Mouse (Mus musculus) kidney, postnatal 0 days (tissue): Measurements from ENCODE around the gene Kbtbd12. TPM values are rescaled to one million over a fixed set of nuclear protein-coding genes. Genes with fewer than 3 reads are reported as not detected.

Source experiments
- ATAC-seq: fragments of 200-750 bp; cut with Nextera tagmentation; replicated peaks from 2 replicates; pipeline ENCODE4 v1.8.0; 2017; ENCODE audit warnings: low read depth, moderate number of reproducible peaks, moderate TSS enrichment, moderate library complexity; ENCODE audit not compliant: low FRiP score
- DNase-seq: peaks from one replicate; pipeline ENCODE4 v3.0.0-alpha.2; 2016; ENCODE audit warnings: low spot score
- H3K27ac ChIP-seq: fragments of 300-500 bp; sonication (generic); 2 replicates; pipeline ENCODE4 v1.5.1; 2014; ENCODE audit warnings: mild to moderate bottlenecking
- H3K27me3 ChIP-seq: fragments of 300-500 bp; sonication (generic); 2 replicates; pipeline ENCODE4 v1.6.1; 2014; ENCODE audit warnings: low read length, mixed read lengths; ENCODE audit not compliant: insufficient read depth
- H3K36me3 ChIP-seq: fragments of 300-500 bp; sonication (generic); 2 replicates; pipeline ENCODE4 v1.6.1; 2014; ENCODE audit warnings: low read length, mixed read lengths; ENCODE audit not compliant: insufficient read depth
- H3K4me1 ChIP-seq: fragments of 300-500 bp; sonication (generic); replicated peaks from 2 replicates; pipeline ENCODE4 v1.6.1; 2014; ENCODE audit warnings: antibody characterized with exemption, low read length, mixed read lengths; ENCODE audit not compliant: insufficient read depth
- H3K4me2 ChIP-seq: fragments of 300-500 bp; sonication (generic); 2 replicates; pipeline ENCODE4 v1.6.1; 2014; ENCODE audit warnings: mild to moderate bottlenecking, low read length, moderate library complexity, mixed read lengths
- H3K4me3 ChIP-seq: fragments of 300-500 bp; sonication (generic); replicated peaks from 2 replicates; pipeline ENCODE4 v1.5.1; 2014; ENCODE audit warnings: low read depth, low read length
- H3K9ac ChIP-seq: fragments of 300-500 bp; sonication (generic); 2 replicates; pipeline ENCODE4 v1.6.1; 2014; ENCODE audit warnings: low read depth, low read length
- H3K9me3 ChIP-seq: fragments of 300-500 bp; sonication (generic); replicated peaks from 2 replicates; pipeline ENCODE4 v1.6.1; 2016; ENCODE audit warnings: low read length, inconsistent platforms, mixed read lengths
- CTCF ChIP-seq: IDR thresholded peaks from 2 replicates; pipeline ENCODE4 v1.5.1; 2016; ENCODE audit warnings: antibody characterized with exemption, low read depth, mild to moderate bottlenecking, moderate library complexity
- WGBS: fragments of 180-500 bp; shearing (Covaris S2); extraction: QIAGEN DNeasy Blood & Tissue Kit; methylation state at CpG from one replicate; pipeline ENCODE4 v1.1.7; 2014; 5-methylcytosine and 5-hydroxymethylcytosine counted together
- polyA plus RNA-seq: library from polyadenylated mRNA; unstranded; fragments of >200 nt; fragmentation: Nextera tagmentation; extraction: Ambion mirVana; gene quantifications from 2 replicates; pipeline ENCODE4 v1.2.1, GENCODE M21; 2015

Kbtbd12 gene
- polyA plus RNA-seq, 1 experiment from 2014 or later = not detected

GRCm38 (mm10) chr6:88589517-88589916 is 48.2 kb downstream of the Kbtbd12 start:
- no peak for ATAC-seq
- WGBS = 14% methylated on average over 5 of the region's 5 CpGs

GRCm38 (mm10) chr6:88588581-88589256 is 49.0 kb downstream of the Kbtbd12 start:
- ATAC-seq (no peak), DNase-seq (no peak)
- no peaks in the 10 kb centered on the region for H3K27me3 ChIP-seq
- H3K4me3 ChIP-seq = no peak overlapping the region
- H3K4me1 ChIP-seq = no peaks in the 10 kb centered on the region
- no peaks in the 10 kb centered on the region for H3K36me3 ChIP-seq
- no peak for TF ChIP-seq CTCF
- H3K9ac ChIP-seq = no peak overlapping the region
- H3K4me2 ChIP-seq = no peak overlapping the region
- H3K9me3 ChIP-seq = no peaks in the 10 kb centered on the region
- H3K27ac ChIP-seq = no peak overlapping the region
- 72% methylated on average over 7 of the region's 7 CpGs for WGBS

More at GRCm38 (mm10) chr6:88589517-88589916, 48.2 kb downstream of the Kbtbd12 start:
- Histone ChIP-seq H3K4me1 (no peaks in the 10 kb centered on the region), H3K36me3 (no peaks in the 10 kb centered on the region), H3K9me3 (no peaks in the 10 kb centered on the region), H3K27me3 (no peaks in the 10 kb centered on the region), H3K27ac (no peak overlapping the region), H3K4me2 (no peak overlapping the region), H3K4me3 (no peak overlapping the region), H3K9ac (no peak overlapping the region)
- peak; percentile 84 for DNase-seq
- peak; percentile 78 for TF ChIP-seq CTCF

- TF ChIP-seq CTCF = no peak
- ATAC-seq (no peak), DNase-seq (no peak)
- H3K4me1 ChIP-seq = no peaks in the 10 kb centered on the region
- H3K9me3 ChIP-seq = no peaks in the 10 kb centered on the region
- no peak overlapping the region for H3K4me3 ChIP-seq
- H3K27ac ChIP-seq = no peak overlapping the region
- no peak overlapping the region for H3K9ac ChIP-seq
- 69% methylated on average over 3 of the region's 3 CpGs for WGBS
- H3K27me3 ChIP-seq = no peaks in the 10 kb centered on the region
- H3K4me2 ChIP-seq = no peak overlapping the region
- H3K36me3 ChIP-seq = no peaks in the 10 kb centered on the region
Observed at GRCm38 (mm10) chr6:88587091-88587490, 50.7 kb downstream of the Kbtbd12 start.

- Histone ChIP-seq H3K4me3 (no peak overlapping the region), H3K9me3 (no peaks in the 10 kb centered on the region), H3K27ac (no peak overlapping the region), H3K4me1 (no peaks in the 10 kb centered on the region), H3K36me3 (no peaks in the 10 kb centered on the region), H3K9ac (no peak overlapping the region), H3K27me3 (no peaks in the 10 kb centered on the region), H3K4me2 (no peak overlapping the region)
- no peak for TF ChIP-seq CTCF
- ATAC-seq (no peak), DNase-seq (no peak)
- WGBS = 64% methylated on average over 4 of the region's 4 CpGs
Observed at GRCm38 (mm10) chr6:88583950-88584349, 53.8 kb downstream of the Kbtbd12 start.

- H3K9ac ChIP-seq = no peak overlapping the region
- H3K4me3 ChIP-seq = no peak overlapping the region
- H3K4me1 ChIP-seq = no peaks in the 10 kb centered on the region
- 84% methylated on average over 11 of the region's 11 CpGs for WGBS
- no peaks in the 10 kb centered on the region for H3K36me3 ChIP-seq
- no peak for DNase-seq
- ATAC-seq = no peak
- no peak overlapping the region for H3K4me2 ChIP-seq
- H3K27me3 ChIP-seq = no peaks in the 10 kb centered on the region
- H3K27ac ChIP-seq = no peak overlapping the region
- no peak for TF ChIP-seq CTCF
- no peaks in the 10 kb centered on the region for H3K9me3 ChIP-seq
Observed at GRCm38 (mm10) chr6:88576495-88576894, 61.3 kb downstream of the Kbtbd12 start.

- Histone ChIP-seq H3K4me2 (no peak overlapping the region), H3K27me3 (no peaks in the 10 kb centered on the region), H3K9ac (no peak overlapping the region), H3K27ac (no peak overlapping the region), H3K4me1 (no peaks in the 10 kb centered on the region), H3K4me3 (no peak overlapping the region), H3K9me3 (no peaks in the 10 kb centered on the region), H3K36me3 (no peaks in the 10 kb centered on the region)
- TF ChIP-seq CTCF = no peak
- DNase-seq (no peak), ATAC-seq (no peak)
- WGBS = 21% methylated on average over 7 of the region's 7 CpGs
Observed at GRCm38 (mm10) chr6:88566676-88567075, 71.1 kb downstream of the Kbtbd12 start.

GRCm38 (mm10) chr6:88565033-88565432 is 72.7 kb downstream of the Kbtbd12 start:
- Histone ChIP-seq H3K9ac (no peak overlapping the region), H3K4me2 (no peak overlapping the region), H3K9me3 (no peaks in the 10 kb centered on the region), H3K4me1 (no peaks in the 10 kb centered on the region), H3K36me3 (no peaks in the 10 kb centered on the region), H3K4me3 (no peak overlapping the region), H3K27me3 (no peaks in the 10 kb centered on the region), H3K27ac (no peak overlapping the region)
- TF ChIP-seq CTCF = peak; percentile 61
- peak; percentile 57 for DNase-seq
- WGBS = 35% methylated on average over 6 of the region's 6 CpGs
- ATAC-seq = no peak
